Mouse (Mus musculus) midbrain, embryonic 13.5 days (tissue): ENCODE results near the gene Ccdc78. TPM values are rescaled to one million over a fixed set of nuclear protein-coding genes. Genes with fewer than 3 reads are reported as not detected.

Experiments used
- ATAC-seq: fragments of 200-750 bp; cut with Nextera tagmentation; 2 replicates; pipeline ENCODE4 v1.8.0; 2017; ENCODE audit warnings: mild to moderate bottlenecking, moderate TSS enrichment, moderate library complexity
- H3K27ac ChIP-seq: fragments of 300-500 bp; sonication (generic); 2 replicates; pipeline ENCODE4 v1.5.1; 2015; ENCODE audit warnings: inconsistent platforms, mild to moderate bottlenecking, moderate library complexity
- H3K27me3 ChIP-seq: fragments of 300-500 bp; sonication (generic); 2 replicates; pipeline ENCODE4 v1.6.1; 2015; ENCODE audit warnings: mild to moderate bottlenecking, inconsistent platforms
- H3K36me3 ChIP-seq: fragments of 300-500 bp; sonication (generic); 2 replicates; pipeline ENCODE4 v1.6.1; 2015; ENCODE audit warnings: mild to moderate bottlenecking, inconsistent platforms
- H3K4me1 ChIP-seq: fragments of 300-500 bp; sonication (generic); replicated peaks from 2 replicates; pipeline ENCODE4 v1.6.1; 2015; ENCODE audit warnings: inconsistent platforms
- H3K4me2 ChIP-seq: fragments of 300-500 bp; sonication (generic); replicated peaks from 2 replicates; pipeline ENCODE4 v1.6.1; 2015; ENCODE audit warnings: moderate library complexity, mild to moderate bottlenecking, inconsistent platforms
- H3K4me3 ChIP-seq: fragments of 300-500 bp; sonication (generic); replicated peaks from 2 replicates; pipeline ENCODE4 v1.5.1; 2015; ENCODE audit warnings: mild to moderate bottlenecking, inconsistent platforms
- H3K9ac ChIP-seq: fragments of 300-500 bp; sonication (generic); replicated peaks from 2 replicates; pipeline ENCODE4 v1.6.1; 2015; ENCODE audit warnings: mild to moderate bottlenecking, inconsistent platforms
- H3K9me3 ChIP-seq: fragments of 300-500 bp; sonication (generic); 2 replicates; pipeline ENCODE4 v1.6.1; 2016; ENCODE audit warnings: mild to moderate bottlenecking, inconsistent platforms
- WGBS: fragments of 180-500 bp; shearing (Covaris S2); methylation state at CpG from one replicate; pipeline ENCODE4 v1.1.7; 2015; 5-methylcytosine and 5-hydroxymethylcytosine counted together
- microRNA-seq: library from miRNA; unstranded; fragments of <30 nt; microRNA quantifications from one replicate; pipeline ENCODE4, GENCODE M21; 2016
- polyA plus RNA-seq: library from polyadenylated mRNA; unstranded; fragments of >200 nt; fragmentation: Nextera tagmentation; extraction: Ambion mirVana; gene quantifications from 2 replicates; pipeline ENCODE4 v1.2.1, GENCODE M21; 2015

The Ccdc78 gene
- polyA plus RNA-seq, 1 experiment from 2014 or later = 0.42 TPM

- no peak for ATAC-seq
- H3K4me1 ChIP-seq = peaks cover 57% of the 10 kb centered on the region
These were observed 52.5 kb downstream of the Ccdc78 start for GRCm38 (mm10) chr17:25838904-25839303.

GRCm38 (mm10) chr17:25839455-25840235 is 53.3 kb downstream of the Ccdc78 start:
- Histone ChIP-seq H3K4me3 (no peak overlapping the region), H3K9me3 (no peaks in the 10 kb centered on the region), H3K36me3 (peaks cover 55% of the 10 kb centered on the region), H3K4me2 (no peak overlapping the region), H3K27me3 (no peaks in the 10 kb centered on the region), H3K27ac (no peak overlapping the region), H3K4me1 (peaks cover 53% of the 10 kb centered on the region), H3K9ac (no peak overlapping the region)
- ATAC-seq = no peak
- 87% methylated on average over 14 of the region's 14 CpGs for WGBS

More at GRCm38 (mm10) chr17:25838904-25839303, 52.5 kb downstream of the Ccdc78 start:
- no peak overlapping the region for H3K9ac ChIP-seq
- peaks cover 55% of the 10 kb centered on the region for H3K36me3 ChIP-seq
- no peak overlapping the region for H3K4me2 ChIP-seq
- H3K27ac ChIP-seq = no peak overlapping the region
- H3K27me3 ChIP-seq = no peaks in the 10 kb centered on the region
- H3K9me3 ChIP-seq = no peaks in the 10 kb centered on the region
- 91% methylated on average over 4 of the region's 4 CpGs for WGBS
- H3K4me3 ChIP-seq = no peak overlapping the region

Small RNA genes lying within 50 kb of the gene (microRNA-seq; reads per million reads assigned to microRNA genes)
- gene Gm25083 = not detected
- not detected for gene Mir3082
- not detected for gene Mir6966

Other genes with a start within 250 kb of the Ccdc78 start
- gene Sox8, start 215.9 kb upstream of the Ccdc78 start, polyA plus RNA-seq = 5.2 and 7.9 TPM in 2 replicates
- 20.6 and 22.9 TPM in 2 replicates for gene Lmf1, start 207.5 kb upstream of the Ccdc78 start, polyA plus RNA-seq
- 0.73 and 0.78 TPM in 2 replicates for gene Gng13, start 69.4 kb upstream of the Ccdc78 start, polyA plus RNA-seq
- 12.8 and 14.1 TPM in 2 replicates for gene Chtf18, start 59.2 kb upstream of the Ccdc78 start, polyA plus RNA-seq
- gene Rpusd1, start 58.9 kb upstream of the Ccdc78 start, polyA plus RNA-seq = 23.2 and 24.1 TPM in 2 replicates
- gene Mslnl, start 50.5 kb upstream of the Ccdc78 start, polyA plus RNA-seq = not detected in 2 replicates
- gene Msln, start 32.2 kb upstream of the Ccdc78 start, polyA plus RNA-seq = not detected in 2 replicates
- gene Narfl, start 12.8 kb upstream of the Ccdc78 start, polyA plus RNA-seq = 28.0 and 29.6 TPM in 2 replicates
- 137 and 157 TPM in 2 replicates for gene Haghl, start 907 bp upstream of the Ccdc78 start, polyA plus RNA-seq
- gene Fam173a, start 6.3 kb downstream of the Ccdc78 start, polyA plus RNA-seq = 89.8 and 93.0 TPM in 2 replicates
- gene AC134908.4, start 9.1 kb downstream of the Ccdc78 start, polyA plus RNA-seq = not detected in 2 replicates
- gene Metrn, start 10.6 kb downstream of the Ccdc78 start, polyA plus RNA-seq = 32.1 and 36.6 TPM in 2 replicates
- 32.4 and 35.2 TPM in 2 replicates for gene Fbxl16, start 22.5 kb downstream of the Ccdc78 start, polyA plus RNA-seq
- 31.1 and 31.2 TPM in 2 replicates for gene Wdr24, start 37.0 kb downstream of the Ccdc78 start, polyA plus RNA-seq
- gene Jmjd8, start 42.3 kb downstream of the Ccdc78 start, polyA plus RNA-seq = 72.8 and 74.6 TPM in 2 replicates
- gene Stub1, start 46.8 kb downstream of the Ccdc78 start, polyA plus RNA-seq = 314 and 316 TPM in 2 replicates
- gene Rhbdl1, start 50.7 kb downstream of the Ccdc78 start, polyA plus RNA-seq = 17.3 and 18.1 TPM in 2 replicates
- gene Gm20683, start 55.2 kb downstream of the Ccdc78 start, polyA plus RNA-seq = 7.5 and 8.0 TPM in 2 replicates
- 15.6 and 16.4 TPM in 2 replicates for gene Rhot2, start 58.3 kb downstream of the Ccdc78 start, polyA plus RNA-seq
- gene Wdr90, start 74.9 kb downstream of the Ccdc78 start, polyA plus RNA-seq = 20.1 and 22.4 TPM in 2 replicates
- gene Mcrip2, start 82.2 kb downstream of the Ccdc78 start, polyA plus RNA-seq = 8.0 and 10.4 TPM in 2 replicates
- gene Mettl26, start 88.5 kb downstream of the Ccdc78 start, polyA plus RNA-seq = 69.7 and 75.4 TPM in 2 replicates
- gene Wfikkn1, start 94.3 kb downstream of the Ccdc78 start, polyA plus RNA-seq = 0.61 and 0.70 TPM in 2 replicates
- 44.3 and 47.1 TPM in 2 replicates for gene Rab40c, start 133.1 kb downstream of the Ccdc78 start, polyA plus RNA-seq
- gene Pigq, start 158.4 kb downstream of the Ccdc78 start, polyA plus RNA-seq = 56.9 and 58.0 TPM in 2 replicates
- 0.12 TPM in 1 of 2 replicates, not detected in the other for gene Nhlrc4, start 158.4 kb downstream of the Ccdc78 start, polyA plus RNA-seq
- gene A930017K11Rik, start 166.0 kb downstream of the Ccdc78 start, polyA plus RNA-seq = 0.48 and 0.62 TPM in 2 replicates
- 19.1 and 21.1 TPM in 2 replicates for gene Capn15, start 199.2 kb downstream of the Ccdc78 start, polyA plus RNA-seq